Mouse (Mus musculus) stomach, postnatal 0 days (tissue): ENCODE measurements around the gene Slc7a15.
"Not testable (repeated sequence)": the region's sequence is repeated elsewhere in the genome, so short reads cannot be mapped to it uniquely, and the experiment has no call there.

ENCODE experiments used
- CTCF ChIP-seq: IDR thresholded peaks from 2 replicates; pipeline ENCODE4 v1.5.1; 2016; ENCODE audit warnings: antibody characterized with exemption, low read depth, mild to moderate bottlenecking, moderate library complexity
- EP300 ChIP-seq: optimal IDR thresholded peaks from 2 replicates; pipeline ENCODE3; 2016; ENCODE audit warnings: antibody characterized with exemption

DNA sequence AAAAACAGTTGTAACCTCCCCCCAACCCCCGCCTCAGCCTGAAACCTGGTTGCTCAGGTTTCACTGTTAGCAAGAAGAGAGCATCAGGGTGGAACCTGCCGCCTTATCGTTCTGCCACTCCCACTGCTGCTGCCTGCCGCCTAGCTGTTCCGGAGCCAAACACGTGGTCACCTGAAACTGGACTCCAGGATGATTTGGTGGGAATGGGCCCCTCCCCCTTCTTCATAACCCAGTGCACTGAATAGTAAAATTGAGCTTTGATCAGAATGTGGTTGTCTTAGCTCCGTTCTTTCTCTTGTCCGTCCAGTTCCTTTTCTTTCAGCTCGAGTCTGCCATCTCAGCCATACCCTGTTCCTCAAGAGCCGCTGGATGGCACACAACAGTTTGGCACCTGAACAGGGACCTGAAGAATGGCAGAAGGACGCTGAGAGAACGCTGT is 26.9 kb downstream of the Slc7a15 start:
- TF ChIP-seq CTCF, result 0 out of 2 replicates have a peak, but pooled peaks have one; percentile 9
- TF ChIP-seq EP300, result not testable (repeated sequence)
